Mouse (Mus musculus): Measurements from ENCODE around the gene Trim47. TPM values are rescaled to one million over a fixed set of nuclear protein-coding genes. Genes with fewer than 3 reads are reported as not detected.
"Not testable (repeated sequence)": the region's sequence is repeated elsewhere in the genome, so short reads cannot be mapped to it uniquely, and the experiment has no call there.

Gene Trim47
- polyA plus RNA-seq, 1 experiment from 2014 or later: 3.4 TPM

- no peak overlapping the region for H3K4me2 ChIP-seq (replicated peaks)
- H3K4me1 ChIP-seq (replicated peaks): peaks cover 34% of the 10 kb centered on the region
- 88% methylated on average over 16 of the region's 16 CpGs for WGBS
- no peak overlapping the region for H3K27ac ChIP-seq
- H3K4me3 ChIP-seq (replicated peaks): no peak overlapping the region
- H3K27me3 ChIP-seq: no peaks in the 10 kb centered on the region; the same call in 1 of the 2 replicates
- H3K9ac ChIP-seq (replicated peaks): no peak overlapping the region
- peaks cover 43% of the 10 kb centered on the region for H3K36me3 ChIP-seq
- H3K9me3 ChIP-seq: no peaks in the 10 kb centered on the region
- ATAC-seq: no peak
Measured at GRCm38 (mm10) chr11:116132366-116133333, 5.6 kb upstream of the Trim47 start.

- Histone ChIP-seq H3K9ac (replicated peaks) (peak overlapping the region; percentile 72), H3K4me2 (replicated peaks) (peak overlapping the region; percentile 62), H3K27ac (peak overlapping the region; percentile 89), H3K9me3 (no peaks in the 10 kb centered on the region), H3K4me1 (replicated peaks) (peaks cover 32% of the 10 kb centered on the region), H3K27me3 (no peaks in the 10 kb centered on the region; the same call in 1 of the 2 replicates), H3K4me3 (replicated peaks) (peak overlapping the region; percentile 53), H3K36me3 (peaks cover 43% of the 10 kb centered on the region)
- WGBS: 84% methylated on average over 15 of the region's 15 CpGs
- ATAC-seq: 0 out of 2 replicates have a peak, but pooled peaks have one; percentile 0
Measured at GRCm38 (mm10) chr11:116131349-116132170, 4.5 kb upstream of the Trim47 start.

- WGBS: under 1% methylated on average over 69 of the region's 69 CpGs
- peak within 1 kb of the TSS; percentile 53 for H3K4me3 ChIP-seq (replicated peaks)
- ATAC-seq: peak; percentile 90
Measured at GRCm38 (mm10) chr11:116130488-116131205, 3.6 kb upstream of the Trim47 start, which contains the start of gene Trim65. Gene Trim65, minus strand, starts transcription at chr11:116131128.

GRCm38 (mm10) chr11:116129993-116130487 is 3.0 kb upstream of the Trim47 start:
- WGBS: 28% methylated on average over 8 of the region's 8 CpGs
- no peaks in the 10 kb centered on the region for H3K9me3 ChIP-seq
- peak; percentile 57 for ATAC-seq

More at GRCm38 (mm10) chr11:116130488-116131205, 3.6 kb upstream of the Trim47 start, which contains the start of gene Trim65:
- H3K9me3 ChIP-seq: no peaks in the 10 kb centered on the region
- H3K4me1 ChIP-seq (replicated peaks): peaks cover 32% of the 10 kb centered on the region
- H3K36me3 ChIP-seq: peaks cover 47% of the 10 kb centered on the region
- peak within 1 kb of the TSS; percentile 62 for H3K4me2 ChIP-seq (replicated peaks)
- peak within 1 kb of the TSS; percentile 72 for H3K9ac ChIP-seq (replicated peaks)
- H3K27me3 ChIP-seq: no peaks in the 10 kb centered on the region; the same call in 1 of the 2 replicates
- peak within 1 kb of the TSS; percentile 89 for H3K27ac ChIP-seq

GRCm38 (mm10) chr11:116129091-116129790 is 2.2 kb upstream of the Trim47 start:
- no peak for ATAC-seq
- Histone ChIP-seq H3K4me1 (replicated peaks) (peaks cover 32% of the 10 kb centered on the region), H3K4me2 (replicated peaks) (peak overlapping the region; percentile 62)

More at GRCm38 (mm10) chr11:116129993-116130487, 3.0 kb upstream of the Trim47 start:
- peak overlapping the region; percentile 89 for H3K27ac ChIP-seq
- H3K27me3 ChIP-seq: no peaks in the 10 kb centered on the region; the same call in 1 of the 2 replicates
- peak overlapping the region; percentile 62 for H3K4me2 ChIP-seq (replicated peaks)
- H3K9ac ChIP-seq (replicated peaks): peak overlapping the region; percentile 72
- H3K4me1 ChIP-seq (replicated peaks): peaks cover 32% of the 10 kb centered on the region
- peak overlapping the region; percentile 53 for H3K4me3 ChIP-seq (replicated peaks)
- H3K36me3 ChIP-seq: peaks cover 45% of the 10 kb centered on the region

GRCm38 (mm10) chr11:116127986-116128385 is 976 bp upstream of the Trim47 start:
- ATAC-seq: no peak
- H3K4me3 ChIP-seq (replicated peaks): no peak overlapping the region
- H3K4me1 ChIP-seq (replicated peaks): peaks cover 32% of the 10 kb centered on the region
- no peaks in the 10 kb centered on the region; the same call in 1 of the 2 replicates for H3K27me3 ChIP-seq
- no peak overlapping the region for H3K27ac ChIP-seq
- H3K4me2 ChIP-seq (replicated peaks): no peak overlapping the region
- H3K36me3 ChIP-seq: peaks cover 26% of the 10 kb centered on the region
- WGBS: 73% methylated on average over 9 of the region's 9 CpGs
- H3K9me3 ChIP-seq: no peaks in the 10 kb centered on the region
- 0 out of 2 replicates have a peak overlapping the region, but pooled peaks have one; percentile 10 for H3K9ac ChIP-seq (replicated peaks)

More at GRCm38 (mm10) chr11:116129091-116129790, 2.2 kb upstream of the Trim47 start:
- WGBS: 77% methylated on average over 9 of the region's 9 CpGs
- Histone ChIP-seq H3K36me3 (peaks cover 37% of the 10 kb centered on the region), H3K27ac (no peak overlapping the region), H3K4me3 (replicated peaks) (no peak overlapping the region), H3K9me3 (no peaks in the 10 kb centered on the region), H3K9ac (replicated peaks) (peak overlapping the region; percentile 72; the same call in 1 of the 2 replicates), H3K27me3 (no peaks in the 10 kb centered on the region; the same call in 1 of the 2 replicates)

- H3K9ac ChIP-seq (replicated peaks): no peak overlapping the region
- H3K4me1 ChIP-seq (replicated peaks): peaks cover 26% of the 10 kb centered on the region
- H3K27me3 ChIP-seq: no peaks in the 10 kb centered on the region; the same call in 1 of the 2 replicates
- 95% methylated on average over 15 of the region's 15 CpGs for WGBS
- peaks cover 12% of the 10 kb centered on the region for H3K36me3 ChIP-seq
- no peak overlapping the region for H3K27ac ChIP-seq
- no peak overlapping the region for H3K4me3 ChIP-seq (replicated peaks)
- H3K4me2 ChIP-seq (replicated peaks): no peak overlapping the region
- no peaks in the 10 kb centered on the region for H3K9me3 ChIP-seq
- ATAC-seq: no peak
Measured at GRCm38 (mm10) chr11:116126261-116126660, 749 bp downstream of the Trim47 start.

GRCm38 (mm10) chr11:116121731-116122245 is 5.2 kb downstream of the Trim47 start:
- H3K4me1 ChIP-seq (replicated peaks); ATAC-seq; H3K27me3 ChIP-seq; H3K4me3 ChIP-seq (replicated peaks); H3K27ac ChIP-seq; H3K4me2 ChIP-seq (replicated peaks); H3K9ac ChIP-seq (replicated peaks); H3K9me3 ChIP-seq: not testable (repeated sequence)
- WGBS: 89% methylated on average over 8 of the region's 8 CpGs
- peaks cover 12% of the 10 kb centered on the region for H3K36me3 ChIP-seq

GRCm38 (mm10) chr11:116117819-116118218 is 9.2 kb downstream of the Trim47 start:
- no peaks in the 10 kb centered on the region for H3K9me3 ChIP-seq
- no peak overlapping the region for H3K4me2 ChIP-seq (replicated peaks)
- no peak overlapping the region for H3K4me3 ChIP-seq (replicated peaks)
- H3K27ac ChIP-seq: no peak overlapping the region
- 0 out of 2 replicates have a peak, but pooled peaks cover 4% of the 10 kb centered on the region for H3K27me3 ChIP-seq
- ATAC-seq: no peak
- no peak overlapping the region for H3K9ac ChIP-seq (replicated peaks)
- H3K36me3 ChIP-seq: no peaks in the 10 kb centered on the region
- 0 out of 2 replicates have a peak, but pooled peaks cover 4% of the 10 kb centered on the region for H3K4me1 ChIP-seq (replicated peaks)

- H3K4me2 ChIP-seq (replicated peaks): no peak overlapping the region
- H3K9ac ChIP-seq (replicated peaks): no peak overlapping the region
- no peak for ATAC-seq
- no peak overlapping the region for H3K4me3 ChIP-seq (replicated peaks)
- no peaks in the 10 kb centered on the region for H3K9me3 ChIP-seq
- no peak overlapping the region for H3K27ac ChIP-seq
- WGBS: 83% methylated on average over 12 of the region's 12 CpGs
- peaks cover 5% of the 10 kb centered on the region; the same call in 1 of the 2 replicates for H3K27me3 ChIP-seq
- 0 out of 2 replicates have a peak, but pooled peaks cover 4% of the 10 kb centered on the region for H3K4me1 ChIP-seq (replicated peaks)
- no peaks in the 10 kb centered on the region for H3K36me3 ChIP-seq
Measured at GRCm38 (mm10) chr11:116117241-116117640, 9.8 kb downstream of the Trim47 start.
